Mouse (Mus musculus) gastrocnemius, postnatal 36 days (tissue): ENCODE results near the gene Ska2. TPM values are rescaled to one million over a fixed set of nuclear protein-coding genes. Genes with fewer than 3 reads are reported as not detected.

Experiments
- DNase-seq, 2 experiments: peaks; one replicate each; pipeline ENCODE4 v3.0.0; 2022
- intact Hi-C: fragments of 180-260 bp; cut with DNase I; formaldehyde crosslinking; loops from one replicate; pipeline ENCODE4 v1.15.1; 2025
- microRNA-seq, 2 experiments: library from miRNA; unstranded; fragments of <30 nt; microRNA quantifications; one replicate each; pipeline ENCODE4 v1.2.0; 2021
- total RNA-seq, 2 experiments: library from RNA; stranded (reverse); gene quantifications; 2 replicates each; pipeline ENCODE4 v1.2.3; 2021

Ska2 gene
- total RNA-seq, 2 experiments from 2014 or later: 2.6 to 3.4 TPM

DNA sequence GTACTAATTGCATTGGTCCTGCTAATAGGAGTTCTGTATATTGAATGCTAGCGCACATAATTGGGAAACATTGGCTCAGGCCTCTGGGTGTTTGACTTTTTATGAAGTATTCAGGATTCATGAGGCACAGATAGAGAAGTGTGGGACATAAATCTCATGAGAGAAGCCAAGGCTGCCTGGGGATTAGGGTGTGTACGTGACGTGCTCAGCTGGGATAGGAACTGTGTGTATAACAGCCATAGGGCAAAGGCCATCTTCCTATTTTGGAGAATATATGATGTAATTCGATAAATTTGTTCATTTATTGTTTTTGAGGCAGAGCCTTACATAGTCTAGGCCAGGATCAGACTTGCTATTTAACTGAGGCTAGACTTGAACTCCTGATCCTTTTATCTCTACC, 53.7 kb downstream of the Ska2 start:
- intact Hi-C loops: no loop called here
- DNase-seq: no peak

DNA sequence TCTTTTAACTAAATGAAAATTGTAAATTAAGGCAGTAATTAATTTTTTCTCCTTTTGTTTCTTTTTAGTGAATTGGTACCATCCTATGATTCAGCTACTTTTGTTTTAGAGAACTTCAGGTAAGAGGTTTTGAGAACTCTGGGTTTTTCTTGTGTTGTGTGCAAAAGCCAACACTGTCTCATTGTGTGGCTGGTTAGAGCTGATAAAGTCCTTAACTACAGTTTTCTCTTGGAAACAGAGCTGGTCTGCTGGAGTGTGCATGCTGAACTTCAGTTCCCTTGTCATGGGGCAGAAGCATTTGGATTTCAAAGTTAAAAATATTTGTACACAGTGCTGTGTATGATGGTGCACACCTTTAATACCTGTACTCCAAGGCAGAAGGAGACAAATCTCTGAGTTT, 54.7 kb downstream of the Ska2 start:
- no peak for DNase-seq
- intact Hi-C loops: no loop called here

- intact Hi-C loops: no loop called here
Measured at GRCm38 (mm10) chr11:87173625-87174024, 64.6 kb downstream of the Ska2 start.

More at GRCm38 (mm10) chr11:87173625-87174024, 64.6 kb downstream of the Ska2 start:
- DNase-seq: no peak

Small RNAs within 50 kb of the gene (microRNA-seq; reads per million reads assigned to microRNA genes)
- 98.1 to 131 reads per million in 2 experiments for gene Mir301

Other genes with a start within 250 kb of the Ska2 start
- 1 to 10 TPM; 4.1 to 4.8 TPM for gene Ypel2, start 115.5 kb upstream of the Ska2 start, total RNA-seq
- gene Gdpd1, start 35.2 kb upstream of the Ska2 start, total RNA-seq: 1 to 10 TPM; 2.9 to 3.5 TPM
- 1 to 10 TPM; 6.8 to 7.9 TPM for gene Smg8, start 22.5 kb upstream of the Ska2 start, total RNA-seq
- gene Prr11, start 526 bp upstream of the Ska2 start, total RNA-seq: under 1 TPM; 0.31 to 0.35 TPM
- 1 to 10 TPM; 2.9 TPM for gene Trim37, start 17.8 kb downstream of the Ska2 start, total RNA-seq
- under 1 TPM; 0.32 to 0.46 TPM for gene Ppm1e, start 249.8 kb downstream of the Ska2 start, total RNA-seq